Mouse (Mus musculus) embryonic facial prominence, embryonic 13.5 days (tissue): ENCODE data around the gene Frmd4a. TPM values are rescaled to one million over a fixed set of nuclear protein-coding genes. Genes with fewer than 3 reads are reported as not detected.
A peak's percentile ranks its signal among the peaks of the same experiment; 100 is the strongest.

ENCODE experiments used
- ATAC-seq: fragments of 200-750 bp; cut with Nextera tagmentation; 2 replicates; pipeline ENCODE4 v1.8.0; 2017; ENCODE audit warnings: low read depth; ENCODE audit not compliant: insufficient number of reproducible peaks, insufficient read depth, low FRiP score, low TSS enrichment
- H3K27ac ChIP-seq: fragments of 300-500 bp; sonication (generic); 2 replicates; pipeline ENCODE4 v1.5.1; 2015; ENCODE audit warnings: moderate library complexity, mild to moderate bottlenecking, inconsistent platforms
- H3K27me3 ChIP-seq: fragments of 300-500 bp; sonication (generic); 2 replicates; pipeline ENCODE4 v1.6.1; 2015; ENCODE audit warnings: mild to moderate bottlenecking, inconsistent platforms
- H3K36me3 ChIP-seq: fragments of 300-500 bp; sonication (generic); 2 replicates; pipeline ENCODE4 v1.6.1; 2015; ENCODE audit warnings: mild to moderate bottlenecking, inconsistent platforms
- H3K4me1 ChIP-seq: fragments of 300-500 bp; sonication (generic); 2 replicates; pipeline ENCODE4 v1.6.1; 2015; ENCODE audit warnings: inconsistent platforms
- H3K4me2 ChIP-seq: fragments of 300-500 bp; sonication (generic); 2 replicates; pipeline ENCODE4 v1.6.1; 2015; ENCODE audit warnings: moderate library complexity, mild to moderate bottlenecking, inconsistent platforms
- H3K4me3 ChIP-seq: fragments of 300-500 bp; sonication (generic); 2 replicates; pipeline ENCODE4 v1.5.1; 2015; ENCODE audit warnings: mild to moderate bottlenecking, inconsistent platforms
- H3K9ac ChIP-seq: fragments of 300-500 bp; sonication (generic); 2 replicates; pipeline ENCODE4 v1.6.1; 2015; ENCODE audit warnings: mild to moderate bottlenecking, inconsistent platforms
- H3K9me3 ChIP-seq: fragments of 300-500 bp; sonication (generic); 2 replicates; pipeline ENCODE4 v1.6.1; 2016; ENCODE audit warnings: inconsistent platforms
- WGBS: fragments of 180-500 bp; shearing (Covaris S2); methylation state at CpG from one replicate; pipeline ENCODE4 v1.1.7; 2015; ENCODE audit warnings: mixed read lengths; 5-methylcytosine and 5-hydroxymethylcytosine counted together
- polyA plus RNA-seq: library from polyadenylated mRNA; unstranded; fragments of >200 nt; fragmentation: Nextera tagmentation; extraction: Ambion mirVana; gene quantifications from 2 replicates; pipeline ENCODE4 v1.2.1, GENCODE M21; 2015

Gene Frmd4a
- polyA plus RNA-seq, 1 experiment from 2014 or later, result 50.8 TPM

- ATAC-seq, result no peak
- no peak overlapping the region for H3K9ac ChIP-seq
- no peak overlapping the region for H3K27ac ChIP-seq
- H3K36me3 ChIP-seq, result peaks cover 30% of the 10 kb centered on the region
- no peaks in the 10 kb centered on the region for H3K9me3 ChIP-seq
- peaks cover 38% of the 10 kb centered on the region for H3K4me1 ChIP-seq
- H3K4me3 ChIP-seq, result no peak overlapping the region
- WGBS, result 50% methylated on average over 5 of the region's 5 CpGs
- H3K27me3 ChIP-seq, result no peaks in the 10 kb centered on the region
- H3K4me2 ChIP-seq, result no peak overlapping the region
These were observed 459.8 kb downstream of the Frmd4a start for GRCm38 (mm10) chr2:4477311-4477710.

DNA sequence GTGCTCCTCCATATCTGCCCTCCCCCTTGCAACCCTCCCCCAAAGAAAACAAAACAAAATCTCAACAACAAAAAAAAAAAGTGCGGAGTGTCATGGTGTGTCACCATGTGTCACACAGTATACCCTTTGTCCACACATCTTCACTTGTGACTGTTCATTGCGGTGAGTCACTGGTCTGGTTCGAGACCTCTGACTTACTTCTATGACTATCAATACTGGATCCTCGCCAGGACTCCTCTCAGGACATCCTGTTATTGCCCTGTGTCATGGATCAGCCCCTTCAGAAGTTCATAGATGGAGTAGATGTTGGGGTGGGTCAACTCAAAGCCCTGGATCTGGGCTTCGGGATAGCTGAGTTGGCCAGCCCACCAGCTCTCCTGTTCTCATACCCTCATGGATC lies 462.7 kb downstream of the Frmd4a start:
- WGBS, result 86% methylated on average over 5 of the region's 5 CpGs
- Histone ChIP-seq H3K9ac (no peak overlapping the region), H3K4me3 (no peak overlapping the region), H3K27me3 (no peaks in the 10 kb centered on the region), H3K9me3 (no peaks in the 10 kb centered on the region), H3K4me2 (no peak overlapping the region), H3K4me1 (peaks cover 31% of the 10 kb centered on the region), H3K27ac (no peak overlapping the region), H3K36me3 (peaks cover 32% of the 10 kb centered on the region)
- no peak for ATAC-seq

DNA sequence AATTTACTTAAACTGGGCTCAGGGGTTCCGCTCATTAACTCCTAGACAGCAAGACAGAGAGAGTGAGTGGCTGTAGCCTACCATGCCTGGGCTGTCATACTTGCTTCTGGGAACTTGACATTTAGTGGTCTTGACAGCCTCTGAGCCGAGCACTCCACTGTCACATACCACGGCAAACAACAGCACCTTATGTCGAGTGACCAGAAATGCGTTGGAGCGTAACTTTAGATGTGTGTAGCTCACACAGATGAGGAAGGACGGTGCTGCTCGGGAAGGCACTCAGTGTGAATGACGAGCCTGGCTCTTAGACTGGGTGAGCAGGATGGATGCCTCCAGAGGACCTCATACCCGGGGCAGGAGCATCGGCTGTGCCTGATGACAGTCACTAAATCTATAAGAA lies 463.6 kb downstream of the Frmd4a start:
- ATAC-seq, result no peak
- H3K9me3 ChIP-seq, result no peaks in the 10 kb centered on the region
- H3K4me3 ChIP-seq, result no peak overlapping the region
- 65% methylated on average over 11 of the region's 11 CpGs for WGBS
- H3K27ac ChIP-seq, result no peak overlapping the region
- peaks cover 28% of the 10 kb centered on the region for H3K36me3 ChIP-seq
- H3K4me2 ChIP-seq, result no peak overlapping the region
- peaks cover 32% of the 10 kb centered on the region for H3K4me1 ChIP-seq
- no peak overlapping the region for H3K9ac ChIP-seq
- H3K27me3 ChIP-seq, result no peaks in the 10 kb centered on the region

DNA sequence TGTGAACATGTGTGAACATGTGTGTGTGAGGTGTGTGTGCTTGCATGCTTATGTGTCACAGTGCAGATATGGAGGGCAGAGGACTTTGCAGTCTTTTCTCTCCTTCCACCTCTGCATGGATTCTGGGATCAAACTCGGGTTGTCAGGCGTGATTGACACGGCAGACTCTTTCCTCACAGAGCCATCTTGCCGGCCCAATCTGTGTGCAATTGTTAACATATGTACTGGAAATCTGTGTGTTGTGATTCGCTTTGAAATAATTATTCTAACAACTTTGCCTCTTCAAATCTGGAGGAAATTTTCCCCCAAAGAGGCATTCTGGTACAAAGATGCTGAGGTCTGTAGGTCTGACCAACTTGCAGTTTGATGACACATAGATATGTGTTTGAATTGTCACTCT lies 468.7 kb downstream of the Frmd4a start:
- Histone ChIP-seq H3K9me3 (no peaks in the 10 kb centered on the region), H3K27me3 (no peaks in the 10 kb centered on the region), H3K4me2 (no peak overlapping the region), H3K4me1 (peaks cover 35% of the 10 kb centered on the region), H3K36me3 (peaks cover 20% of the 10 kb centered on the region), H3K27ac (no peak overlapping the region), H3K9ac (no peak overlapping the region), H3K4me3 (no peak overlapping the region)
- ATAC-seq, result no peak
- WGBS, result 52% methylated on average over 5 of the region's 5 CpGs

DNA sequence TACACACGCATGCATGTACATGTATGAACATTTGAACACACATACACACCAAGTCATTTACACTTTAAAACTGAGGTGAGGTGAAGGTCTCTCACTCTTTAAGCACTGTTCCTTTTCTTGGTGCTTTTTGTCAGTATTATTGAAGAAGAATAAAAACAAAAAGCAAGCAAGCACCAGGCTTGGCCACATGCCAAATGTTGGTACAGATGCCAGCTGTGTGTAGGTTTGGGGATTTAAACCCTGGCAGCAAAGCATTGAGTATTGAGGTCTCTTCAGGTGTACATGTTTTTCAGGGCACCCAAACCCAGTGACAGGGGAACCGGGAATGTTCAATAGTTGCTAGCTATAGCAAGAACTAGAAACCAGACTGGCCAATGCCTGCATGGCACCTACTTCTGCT lies 469.8 kb downstream of the Frmd4a start:
- Histone ChIP-seq H3K4me3 (no peak overlapping the region), H3K9ac (no peak overlapping the region), H3K36me3 (peaks cover 16% of the 10 kb centered on the region), H3K4me1 (peaks cover 46% of the 10 kb centered on the region), H3K9me3 (no peaks in the 10 kb centered on the region), H3K4me2 (no peak overlapping the region), H3K27ac (no peak overlapping the region), H3K27me3 (no peaks in the 10 kb centered on the region)
- ATAC-seq, result no peak
- 87% methylated on average over 2 of the region's 2 CpGs for WGBS

DNA sequence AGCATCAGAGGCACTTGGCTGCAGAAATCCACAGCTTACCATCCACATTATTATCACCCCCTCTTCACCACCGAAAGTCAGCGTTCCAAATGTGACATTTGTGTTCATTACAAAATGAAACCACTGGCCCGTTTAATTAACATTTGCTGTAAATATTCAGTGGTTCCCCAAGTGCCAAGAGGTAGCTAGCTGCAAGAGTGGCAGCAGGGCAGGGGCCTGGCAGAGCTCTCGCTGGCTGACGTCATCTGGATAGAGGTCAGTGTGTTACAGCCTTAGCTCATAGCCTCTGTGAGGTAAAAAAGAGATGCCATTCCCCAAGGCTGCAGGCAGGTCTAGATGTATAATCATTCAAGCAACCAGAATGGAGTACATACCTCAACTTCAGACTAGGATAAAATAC lies 473.3 kb downstream of the Frmd4a start:
- ATAC-seq, result no peak
- WGBS, result 78% methylated on average over 5 of the region's 5 CpGs

DNA sequence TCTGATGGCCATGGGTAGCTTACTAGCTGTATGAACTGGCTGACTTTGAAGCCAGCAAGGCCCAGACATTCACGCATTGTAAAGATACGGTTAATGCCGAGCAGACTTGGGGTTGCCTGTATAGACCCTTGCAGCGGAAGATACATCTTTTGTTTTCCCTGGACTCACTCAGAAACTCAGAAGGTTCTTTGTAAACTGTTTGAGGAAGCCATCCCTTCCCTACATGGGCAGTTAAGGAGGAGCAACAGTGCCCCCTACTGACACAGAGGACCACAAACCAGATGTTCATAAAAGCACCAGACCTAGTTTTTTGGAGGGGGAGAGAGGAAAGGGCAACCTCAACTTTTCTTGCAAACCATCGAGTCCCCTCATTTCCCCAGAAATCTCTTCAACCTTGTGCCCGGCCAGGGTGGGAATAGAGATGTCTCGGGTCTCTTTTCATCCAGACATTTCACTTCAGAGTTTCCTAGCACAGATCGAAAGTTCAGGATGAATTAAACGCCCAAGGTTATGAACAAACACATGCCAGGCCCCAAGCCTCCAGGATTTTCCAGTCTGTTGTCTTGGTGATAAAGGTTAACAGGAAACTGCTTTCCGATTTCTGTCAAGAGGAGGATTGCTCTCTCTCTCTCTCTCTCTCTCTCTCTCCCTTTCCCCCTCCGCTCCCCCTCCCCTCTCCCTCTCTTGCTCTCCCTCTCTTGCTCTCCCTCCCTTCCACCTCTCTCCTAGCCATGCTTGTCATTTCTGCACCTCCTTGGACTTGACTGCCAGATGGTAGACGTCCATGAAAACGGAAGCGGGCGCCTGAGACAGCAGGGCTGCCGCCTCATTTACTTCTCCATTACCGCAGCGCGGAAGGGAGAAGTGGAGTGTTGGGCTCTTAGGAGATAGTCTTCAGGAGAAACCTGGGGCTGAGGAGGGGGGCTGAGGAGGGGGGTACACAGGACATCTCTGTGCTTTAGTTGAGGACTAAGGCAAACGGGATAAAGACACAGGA lies 475.3 kb downstream of the Frmd4a start:
- H3K4me1 ChIP-seq, result peaks cover 40% of the 10 kb centered on the region
- H3K27ac ChIP-seq, result peak overlapping the region; percentile 71
- H3K36me3 ChIP-seq, result peaks cover 22% of the 10 kb centered on the region
- WGBS, result 41% methylated on average over 20 of the region's 20 CpGs
- no peaks in the 10 kb centered on the region for H3K27me3 ChIP-seq
- no peak overlapping the region; the same call in 1 of the 2 replicates for H3K9ac ChIP-seq
- no peak overlapping the region for H3K4me2 ChIP-seq
- no peak overlapping the region for H3K4me3 ChIP-seq
- H3K9me3 ChIP-seq, result no peaks in the 10 kb centered on the region
- no peak for ATAC-seq

More for the DNA sequence above, 473.3 kb downstream of the Frmd4a start:
- Histone ChIP-seq H3K9ac (peak overlapping the region; percentile 37; the same call in 1 of the 2 replicates), H3K4me3 (no peak overlapping the region), H3K27ac (peak overlapping the region; percentile 71; the same call in 1 of the 2 replicates), H3K4me1 (peaks cover 52% of the 10 kb centered on the region), H3K9me3 (no peaks in the 10 kb centered on the region), H3K4me2 (no peak overlapping the region), H3K27me3 (no peaks in the 10 kb centered on the region), H3K36me3 (peaks cover 4% of the 10 kb centered on the region; the same call in 1 of the 2 replicates)

GRCm38 (mm10) chr2:4494478-4494877 lies 477.0 kb downstream of the Frmd4a start:
- no peak overlapping the region for H3K4me3 ChIP-seq
- no peak overlapping the region for H3K4me2 ChIP-seq
- ATAC-seq, result no peak
- 0 out of 2 replicates have a peak overlapping the region, but pooled peaks have one; percentile 7 for H3K27ac ChIP-seq
- H3K27me3 ChIP-seq, result no peaks in the 10 kb centered on the region
- peaks cover 38% of the 10 kb centered on the region for H3K4me1 ChIP-seq
- peaks cover 33% of the 10 kb centered on the region for H3K36me3 ChIP-seq
- no peak overlapping the region for H3K9ac ChIP-seq
- H3K9me3 ChIP-seq, result no peaks in the 10 kb centered on the region
- 70% methylated on average over 2 of the region's 2 CpGs for WGBS

GRCm38 (mm10) chr2:4499257-4499656 lies 481.7 kb downstream of the Frmd4a start:
- no peak for ATAC-seq
- Histone ChIP-seq H3K4me2 (no peak overlapping the region), H3K27ac (no peak overlapping the region), H3K27me3 (no peaks in the 10 kb centered on the region), H3K9ac (no peak overlapping the region), H3K4me3 (no peak overlapping the region), H3K4me1 (peaks cover 12% of the 10 kb centered on the region), H3K9me3 (no peaks in the 10 kb centered on the region), H3K36me3 (peaks cover 40% of the 10 kb centered on the region)
- WGBS, result 10% methylated on average over 1 of the region's 1 CpGs

DNA sequence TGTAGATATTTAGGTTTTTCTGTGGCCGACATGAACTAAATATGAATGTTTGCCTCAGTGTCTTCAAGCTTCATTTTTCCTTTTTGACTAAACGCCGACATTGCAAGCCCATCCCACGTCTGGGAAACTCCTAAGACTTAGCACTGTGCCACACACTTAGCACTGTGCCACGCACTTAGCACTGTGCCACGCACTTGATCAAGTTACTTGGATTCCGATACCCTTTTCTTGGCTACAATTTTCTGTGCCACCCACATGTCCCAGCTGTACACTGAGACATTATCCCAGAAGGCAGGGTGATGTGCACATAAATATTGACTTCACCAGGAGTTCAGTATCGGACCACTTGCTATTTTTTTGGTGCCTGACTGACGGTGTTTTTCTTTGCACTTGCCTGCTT lies 482.4 kb downstream of the Frmd4a start:
- Histone ChIP-seq H3K9me3 (no peaks in the 10 kb centered on the region), H3K4me1 (peaks cover 12% of the 10 kb centered on the region), H3K27me3 (no peaks in the 10 kb centered on the region), H3K27ac (no peak overlapping the region), H3K4me2 (no peak overlapping the region), H3K4me3 (no peak overlapping the region), H3K9ac (no peak overlapping the region), H3K36me3 (peaks cover 44% of the 10 kb centered on the region)
- ATAC-seq, result no peak
- WGBS, result 88% methylated on average over 9 of the region's 9 CpGs

DNA sequence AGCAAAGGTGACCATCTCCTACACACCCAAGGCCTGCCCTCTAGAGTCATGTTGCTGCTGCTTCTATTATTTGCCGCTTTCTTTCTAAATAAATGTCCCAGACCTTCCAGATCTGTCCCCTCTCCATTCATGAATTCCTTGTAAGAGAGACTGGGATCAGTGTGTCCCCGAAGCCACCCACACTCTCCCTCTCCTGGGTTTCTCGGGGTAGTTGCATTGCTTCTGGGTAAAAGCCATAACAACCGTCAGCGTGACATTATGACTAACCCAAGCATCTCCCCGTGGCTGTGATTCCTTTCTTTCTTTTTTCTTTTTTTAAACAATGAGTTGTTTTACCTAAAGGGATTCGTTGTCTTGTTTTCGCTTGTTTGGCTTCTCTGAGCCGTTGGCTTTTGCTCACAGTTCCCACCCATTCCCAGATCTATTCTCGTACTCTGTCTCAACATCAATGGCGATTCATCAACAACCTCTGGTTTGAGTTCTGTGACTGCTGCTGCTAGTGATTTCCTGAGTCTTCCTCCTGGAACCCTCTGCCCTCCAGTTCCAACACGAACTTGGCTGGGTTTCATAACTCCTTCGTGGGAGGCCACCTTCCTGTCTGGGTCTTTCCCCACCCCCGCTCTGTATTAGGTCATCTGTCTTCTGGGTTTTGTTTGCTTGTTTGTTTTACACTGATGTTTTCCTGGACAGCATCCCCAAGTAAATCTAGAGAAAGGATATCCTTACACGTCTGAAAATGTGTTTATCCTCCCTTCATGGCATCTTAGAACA lies 483.9 kb downstream of the Frmd4a start:
- no peaks in the 10 kb centered on the region for H3K27me3 ChIP-seq
- WGBS, result 65% methylated on average over 15 of the region's 15 CpGs

More for the DNA sequence above, 483.9 kb downstream of the Frmd4a start:
- Histone ChIP-seq H3K9me3 (no peaks in the 10 kb centered on the region), H3K4me1 (peaks cover 12% of the 10 kb centered on the region), H3K27ac (peak overlapping the region; percentile 11; the same call in 1 of the 2 replicates), H3K9ac (no peak overlapping the region), H3K4me3 (no peak overlapping the region), H3K4me2 (no peak overlapping the region), H3K36me3 (peaks cover 40% of the 10 kb centered on the region)
- no peak for ATAC-seq
